Mouse (Mus musculus) heart, adult 2 months (tissue): ENCODE data around the gene Pgrmc2. TPM values are rescaled to one million over a fixed set of nuclear protein-coding genes. Genes with fewer than 3 reads are reported as not detected.

Experiments
- DNase-seq, 2 experiments: peaks; one replicate each; pipeline ENCODE4 v3.0.0; 2021
- H3K27ac ChIP-seq: fragments of 200-600 bp; 2 replicates; pipeline ENCODE4 v1.8.1; 2022
- H3K27me3 ChIP-seq: fragments of 200-500 bp; 2 replicates; pipeline ENCODE4 v1.6.1; 2012; ENCODE audit warnings: mild to moderate bottlenecking, low read length, inconsistent platforms, mixed read lengths; ENCODE audit not compliant: control insufficient read depth, insufficient read depth
- H3K36me3 ChIP-seq: fragments of 200-500 bp; 2 replicates; pipeline ENCODE4 v1.6.1; 2012; ENCODE audit warnings: low read length, inconsistent platforms; ENCODE audit not compliant: control insufficient read depth, insufficient read depth
- H3K4me1 ChIP-seq: fragments of 200-500 bp; 2 replicates; pipeline ENCODE4 v1.6.1; 2011; ENCODE audit warnings: low read length; ENCODE audit not compliant: control insufficient read depth, insufficient read depth
- H3K4me3 ChIP-seq: fragments of 200-600 bp; 2 replicates; pipeline ENCODE4 v1.8.1; 2022
- H3K79me2 ChIP-seq: fragments of 200-500 bp; replicated peaks from 2 replicates; pipeline ENCODE4 v1.6.1; 2012; ENCODE audit warnings: mild to moderate bottlenecking, inconsistent platforms, low read length, moderate library complexity, mixed read lengths; ENCODE audit not compliant: control insufficient read depth, insufficient read depth
- H3K9ac ChIP-seq: fragments of 200-500 bp; 2 replicates; pipeline ENCODE4 v1.6.1; 2012; ENCODE audit warnings: low read depth, mild to moderate bottlenecking, control low read depth, inconsistent platforms, low read length, mixed read lengths
- CTCF ChIP-seq: fragments of 200-600 bp; IDR thresholded peaks from 2 replicates; pipeline ENCODE4 v1.8.1; 2022; ENCODE audit warnings: antibody characterized with exemption, mild to moderate bottlenecking, moderate library complexity
- EP300 ChIP-seq: fragments of 200-500 bp; IDR thresholded peaks from 2 replicates; pipeline ENCODE4 v1.6.1; 2011; ENCODE audit warnings: low read depth, low read length, control low read depth; ENCODE audit not compliant: insufficient read depth
- POLR2A ChIP-seq: fragments of 200-500 bp; IDR thresholded peaks from 2 replicates; pipeline ENCODE4 v1.6.1; 2011; ENCODE audit warnings: mild to moderate bottlenecking, low read depth, low read length, control low read depth; ENCODE audit not compliant: insufficient read depth
- WGBS: fragments of 180-500 bp; shearing (Covaris S2); methylation state at CpG from one replicate; pipeline ENCODE4 v1.1.7; 2018; 5-methylcytosine and 5-hydroxymethylcytosine counted together
- intact Hi-C: fragments of 180-260 bp; cut with DNase I; formaldehyde crosslinking; loops from one replicate; pipeline ENCODE4 v1.15.1; 2025
- polyA plus RNA-seq: library from polyadenylated mRNA; depleted of rRNA; stranded (reverse); fragments of >200 nt; gene quantifications from 2 replicates; pipeline ENCODE4 v1.2.3, GENCODE M21; 2012
- total RNA-seq, 2 experiments: library from RNA; stranded (reverse); gene quantifications; 2 replicates each; pipeline ENCODE4 v1.2.3; 2021

The Pgrmc2 gene
- total and polyA plus RNA-seq, 3 experiments = 12.2 to 34.5 (median 28.7) TPM

GRCm38 (mm10) chr3:41062758-41063157 is 20.1 kb downstream of the Pgrmc2 start:
- WGBS = 91% methylated on average over 2 of the region's 2 CpGs
- H3K79me2 ChIP-seq = no peaks in the 10 kb centered on the region
- H3K4me1 ChIP-seq = no peaks in the 10 kb centered on the region
- H3K27ac ChIP-seq = no peak overlapping the region
- intact Hi-C loops = no loop called here
- H3K4me3 ChIP-seq = no peak overlapping the region
- no peak for TF ChIP-seq EP300
- TF ChIP-seq POLR2A = no peak
- TF ChIP-seq CTCF = no peak
- no peak for DNase-seq
- no peak overlapping the region for H3K9ac ChIP-seq
- H3K36me3 ChIP-seq = no peaks in the 10 kb centered on the region
- H3K27me3 ChIP-seq = no peaks in the 10 kb centered on the region

DNA sequence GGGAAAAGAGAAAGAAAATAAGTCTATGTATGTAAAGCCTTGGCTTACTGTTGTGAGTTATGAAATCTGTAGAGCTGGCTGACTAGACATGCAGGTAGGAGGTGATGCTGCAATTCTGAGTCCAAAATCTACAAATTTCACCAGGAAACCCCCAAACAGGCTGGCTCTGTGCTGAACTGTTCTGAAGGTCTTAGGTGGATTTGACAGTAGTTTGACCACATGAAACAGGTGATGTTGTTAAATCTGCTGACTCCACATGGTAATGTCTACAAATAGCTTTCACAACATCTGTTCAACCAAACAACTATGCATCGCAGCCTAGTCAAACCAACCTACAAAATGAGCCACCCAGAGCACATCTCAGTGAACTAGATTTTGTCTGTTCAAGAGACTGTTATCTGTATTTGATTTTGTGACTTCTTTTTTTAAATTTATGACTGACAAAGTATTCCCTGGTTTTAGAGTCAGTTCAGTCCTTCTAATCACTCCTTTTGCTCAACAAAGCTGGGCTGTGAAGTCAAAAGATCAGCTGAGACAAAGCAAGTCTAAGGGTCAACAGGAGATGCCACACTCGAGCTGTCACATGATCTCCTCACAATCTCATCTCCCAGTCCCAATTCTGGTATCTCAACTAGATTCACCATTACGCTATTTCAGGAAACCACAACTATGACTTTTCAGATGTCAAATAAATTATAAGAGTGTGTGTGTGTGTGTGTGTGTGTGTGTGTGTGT is 20.8 kb downstream of the Pgrmc2 start:
- no peak for TF ChIP-seq POLR2A
- no peak for TF ChIP-seq EP300
- TF ChIP-seq CTCF = no peak
- H3K36me3 ChIP-seq = no peaks in the 10 kb centered on the region
- no peaks in the 10 kb centered on the region for H3K27me3 ChIP-seq
- H3K4me3 ChIP-seq = no peak overlapping the region
- no peaks in the 10 kb centered on the region for H3K79me2 ChIP-seq
- H3K9ac ChIP-seq = no peak overlapping the region
- 69% methylated on average over 3 of the region's 3 CpGs for WGBS
- intact Hi-C loops = no loop called here
- DNase-seq = no peak
- no peak overlapping the region for H3K27ac ChIP-seq
- no peaks in the 10 kb centered on the region for H3K4me1 ChIP-seq

DNA sequence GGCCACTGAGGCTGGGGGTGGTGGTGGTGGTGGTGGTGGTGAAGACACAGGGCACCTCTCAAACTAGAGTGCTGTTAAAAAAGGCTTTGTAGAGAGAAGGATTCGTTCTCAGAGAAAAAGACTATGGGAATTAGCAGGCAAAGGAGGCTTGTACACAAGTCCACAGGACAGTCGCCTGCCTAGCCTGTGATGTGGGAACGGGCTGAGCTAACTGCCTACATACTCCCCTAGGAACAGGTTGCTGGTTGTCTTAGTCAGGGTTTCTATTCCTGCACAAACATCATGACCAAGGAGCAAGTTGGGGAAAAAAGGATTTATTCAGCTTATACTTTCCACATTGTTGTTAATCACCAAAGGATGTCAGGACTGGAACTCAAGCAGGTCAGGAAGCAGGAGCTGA is 23.6 kb downstream of the Pgrmc2 start:
- intact Hi-C loops = no loop called here
- no peaks in the 10 kb centered on the region for H3K36me3 ChIP-seq
- no peak overlapping the region for H3K4me3 ChIP-seq
- 91% methylated on average over 3 of the region's 3 CpGs for WGBS
- H3K27ac ChIP-seq = no peak overlapping the region
- H3K4me1 ChIP-seq = no peaks in the 10 kb centered on the region
- TF ChIP-seq POLR2A = no peak
- TF ChIP-seq CTCF = no peak
- TF ChIP-seq EP300 = no peak
- no peaks in the 10 kb centered on the region for H3K79me2 ChIP-seq
- H3K9ac ChIP-seq = no peak overlapping the region
- H3K27me3 ChIP-seq = no peaks in the 10 kb centered on the region
- no peak for DNase-seq

DNA sequence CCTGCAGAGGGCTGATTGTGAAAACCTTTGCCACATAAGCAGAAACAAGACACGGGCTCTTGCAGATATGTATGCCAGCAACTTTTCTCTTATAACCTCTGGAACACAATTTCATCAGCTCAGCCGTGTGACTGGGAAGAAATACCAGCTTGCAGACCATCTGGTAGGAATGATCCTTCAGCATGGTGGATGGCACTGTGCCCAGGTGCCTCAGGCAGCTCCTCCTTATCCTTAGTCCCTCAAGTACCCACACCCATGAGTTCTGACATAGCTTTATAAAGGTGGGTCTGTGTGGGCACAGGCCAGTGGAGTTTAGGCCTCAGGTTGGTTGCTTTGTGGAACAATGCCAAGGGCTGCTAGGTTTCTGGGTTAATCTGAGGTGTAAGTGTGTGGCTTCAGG is 24.5 kb downstream of the Pgrmc2 start:
- Histone ChIP-seq H3K4me1 (no peaks in the 10 kb centered on the region), H3K36me3 (no peaks in the 10 kb centered on the region), H3K27ac (no peak overlapping the region), H3K9ac (no peak overlapping the region), H3K79me2 (no peaks in the 10 kb centered on the region), H3K27me3 (no peaks in the 10 kb centered on the region), H3K4me3 (no peak overlapping the region)
- no peak for DNase-seq
- WGBS = 53% methylated on average over 2 of the region's 2 CpGs
- intact Hi-C loops = no loop called here
- TF ChIP-seq EP300 = no peak
- TF ChIP-seq POLR2A = no peak
- no peak for TF ChIP-seq CTCF

GRCm38 (mm10) chr3:41053334-41053733 is 29.5 kb downstream of the Pgrmc2 start:
- H3K4me1 ChIP-seq = no peaks in the 10 kb centered on the region
- H3K4me3 ChIP-seq = no peak overlapping the region
- TF ChIP-seq POLR2A = no peak
- TF ChIP-seq CTCF = no peak
- TF ChIP-seq EP300 = no peak
- no peak for DNase-seq
- no peak overlapping the region for H3K9ac ChIP-seq
- no peaks in the 10 kb centered on the region for H3K36me3 ChIP-seq
- intact Hi-C loops = no loop called here
- H3K27me3 ChIP-seq = no peaks in the 10 kb centered on the region
- H3K27ac ChIP-seq = no peak overlapping the region
- no peaks in the 10 kb centered on the region for H3K79me2 ChIP-seq
- WGBS = 66% methylated on average over 3 of the region's 3 CpGs

DNA sequence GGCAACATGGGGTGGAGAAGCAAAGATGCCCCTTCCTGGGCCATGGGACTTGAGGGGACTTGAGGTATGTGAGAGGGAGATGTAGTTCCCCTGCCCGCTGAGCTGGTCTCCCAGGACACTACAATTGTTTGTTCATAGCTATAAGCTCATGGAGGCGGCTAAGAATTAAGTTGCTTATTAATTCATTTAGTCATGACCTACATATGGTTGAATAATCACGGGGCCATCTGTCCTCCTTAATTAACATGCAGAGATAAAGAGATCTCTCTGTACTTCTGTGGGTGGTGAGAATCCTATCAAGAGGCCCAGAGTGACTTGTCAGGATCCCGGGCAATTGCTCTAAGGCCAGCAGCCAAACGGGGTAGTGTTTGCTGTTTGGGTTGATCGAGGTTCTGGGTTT is 35.0 kb downstream of the Pgrmc2 start:
- no peak for DNase-seq
- H3K36me3 ChIP-seq = no peaks in the 10 kb centered on the region
- H3K27me3 ChIP-seq = no peaks in the 10 kb centered on the region
- 90% methylated on average over 6 of the region's 6 CpGs for WGBS
- no peaks in the 10 kb centered on the region for H3K79me2 ChIP-seq
- no peak overlapping the region for H3K27ac ChIP-seq
- no peak for TF ChIP-seq POLR2A
- H3K9ac ChIP-seq = no peak overlapping the region
- H3K4me1 ChIP-seq = no peaks in the 10 kb centered on the region
- intact Hi-C loops = no loop called here
- H3K4me3 ChIP-seq = no peak overlapping the region
